Mouse (Mus musculus) CH12.LX (cell line): Measurements from ENCODE around the gene Gpr137b. TPM values are rescaled to one million over a fixed set of nuclear protein-coding genes. Genes with fewer than 3 reads are reported as not detected.
A peak's percentile ranks its signal among the peaks of the same experiment; 100 is the strongest.
"Not testable (repeated sequence)": the region's sequence is repeated elsewhere in the genome, so short reads cannot be mapped to it uniquely, and the experiment has no call there.

Experiments
- DNase-seq: peaks from one replicate; pipeline ENCODE4 v3.0.0-alpha.2; 2013; ENCODE audit errors: extremely low read depth
- H3K27ac ChIP-seq: 2 replicates; pipeline ENCODE4 v1.5.1; 2012; ENCODE audit warnings: low read depth, mild to moderate bottlenecking, control low read depth, moderate library complexity; ENCODE audit not compliant: insufficient read depth
- H3K27me3 ChIP-seq: replicated peaks from 2 replicates; pipeline ENCODE3; 2012; ENCODE audit warnings: inconsistent platforms
- H3K36me3 ChIP-seq, 2 experiments: replicated peaks in 1 of 2; 2 replicates each; pipeline versions ENCODE3 to v1.6.1; 2012; ENCODE audit warnings: inconsistent platforms in 1 of 2, low read length in 1 of 2, mild to moderate bottlenecking in 1 of 2, mixed read lengths in 1 of 2, moderate library complexity in 1 of 2; ENCODE audit not compliant: control insufficient read depth in 1 of 2, insufficient read depth in 1 of 2
- H3K4me1 ChIP-seq, 2 experiments: 2 replicates each; pipeline ENCODE4 v1.6.1; 2012; ENCODE audit warnings: inconsistent platforms in 1 of 2, moderate library complexity in 1 of 2; ENCODE audit not compliant: insufficient read depth in 2 of 2, control insufficient read depth in 1 of 2
- H3K4me2 ChIP-seq: 2 replicates; pipeline ENCODE4 v1.6.1; 2012; ENCODE audit warnings: low read depth, mild to moderate bottlenecking, control low read depth; ENCODE audit not compliant: poor library complexity, insufficient read depth, severe bottlenecking
- H3K4me3 ChIP-seq, 3 experiments: fragments of 150-350 bp in 1 of 3; sonication (generic) in 1 of 3; replicated peaks in 1 of 3; 2 replicates each; pipeline versions ENCODE3 to v1.5.1; 2011 to 2012; ENCODE audit warnings: low read depth in 2 of 3, low read length in 2 of 3, mild to moderate bottlenecking in 2 of 3, moderate library complexity in 2 of 3, control low read depth in 1 of 3, improper control_type of control experiment in 1 of 3, inconsistent platforms in 1 of 3, mixed read lengths in 1 of 3; ENCODE audit not compliant: poor library complexity in 1 of 3
- H3K79me2 ChIP-seq: replicated peaks from 2 replicates; pipeline ENCODE4 v1.6.1; 2012; ENCODE audit warnings: mild to moderate bottlenecking, moderate library complexity; ENCODE audit not compliant: control insufficient read depth, poor library complexity, insufficient read depth, severe bottlenecking; ENCODE audit errors: extremely low read depth
- H3K9ac ChIP-seq: 2 replicates; pipeline ENCODE4 v1.6.1; 2012; ENCODE audit warnings: low read depth, mild to moderate bottlenecking, control low read depth, moderate library complexity; ENCODE audit not compliant: insufficient read depth
- H3K9me3 ChIP-seq: replicated peaks from 2 replicates; pipeline ENCODE3; 2012; ENCODE audit warnings: low read length, inconsistent platforms, mixed read lengths
- CTCF ChIP-seq, 2 experiments: IDR thresholded peaks in 1 of 2; conservative IDR thresholded peaks in 1 of 2; 2 replicates each; pipeline ENCODE4 v1.5.1; 2011 to 2012; ENCODE audit warnings: low read depth in 2 of 2, low read length in 2 of 2, improper control_type of control experiment in 1 of 2, inconsistent platforms in 1 of 2, mild to moderate bottlenecking in 1 of 2, moderate library complexity in 1 of 2
- ELF1 ChIP-seq: IDR thresholded peaks from 2 replicates; pipeline ENCODE4 v1.6.1; 2014; ENCODE audit warnings: low read depth, mild to moderate bottlenecking, inconsistent platforms, low read length, improper control_type of control experiment
- RAD21 ChIP-seq: IDR thresholded peaks from 2 replicates; pipeline ENCODE4 v1.6.1; 2011; ENCODE audit warnings: low read depth, mild to moderate bottlenecking, low read length, improper control_type of control experiment, moderate library complexity
- SMC3 ChIP-seq: IDR thresholded peaks from 2 replicates; pipeline ENCODE4 v1.6.1; 2011; ENCODE audit warnings: low read depth, low read length, improper control_type of control experiment
- ZC3H11A ChIP-seq: IDR thresholded peaks from 2 replicates; pipeline ENCODE4 v1.6.1; 2012; ENCODE audit warnings: low read depth, mild to moderate bottlenecking, inconsistent platforms, low read length, improper control_type of control experiment
- dilution Hi-C: fragments of 300-500 bp; cut with MboI; formaldehyde crosslinking; loops from 2 replicates; pipeline ENCODE4 v1.14.3; 2020; ENCODE audit warnings: low sequenced_read_pairs; ENCODE audit not compliant: extremely low pct_unique_long_range_greater_than_20kb, extremely low pct_ligation_motif_present
- in situ Hi-C: fragments of 300-500 bp; cut with MboI; formaldehyde crosslinking; loops from 3 replicates; pipeline ENCODE4 v1.14.3; 2019; ENCODE audit warnings: low sequenced_read_pairs, low pct_ligation_motif_present, low pct_unique_long_range_greater_than_20kb, mixed read lengths
- polyA plus RNA-seq: library from polyadenylated mRNA; unstranded; fragments of >175 nt; gene quantifications from 2 replicates; pipeline ENCODE4 v1.2.1, GENCODE M21; 2012; ENCODE audit warnings: low read depth; ENCODE audit not compliant: insufficient read length
- total RNA-seq, 2 experiments: library from RNA; depleted of rRNA; stranded (reverse); fragments of 300-350 nt in 1 of 2; fragments of >200 nt in 1 of 2; gene quantifications; 2 replicates each; pipeline ENCODE4 v1.2.3; 2012 to 2014

Gpr137b gene
- total and polyA plus RNA-seq, 3 experiments: 7.7 to 28.8 (median 10.0) TPM

GRCm38 (mm10) chr13:13418859-13419258, 25.0 kb upstream of the Gpr137b start:
- dilution Hi-C loops, DNase-seq, H3K9me3 ChIP-seq, H3K27me3 ChIP-seq: not testable (repeated sequence)
- in situ Hi-C loops: loop anchor here (25.0 kb wide), 1 partner anchor 182 kb away; no protein-coding TSS in a partner anchor
- TF ChIP-seq CTCF (conservative IDR thresholded peaks at IDR 0.05 in 1 of 2, IDR thresholded peaks at IDR 0.05 in 1 of 2; ENCODE audit: low read depth in 2 of 2, low read length in 2 of 2): 0 out of 4 replicates have a peak, but pooled peaks of 1 of the 2 experiments have one; percentile 4
- TF ChIP-seq, all 38 proteins: peak for 1; not testable (repeated sequence) for 37
- not testable (repeated sequence) for H3K4me1 ChIP-seq, H3K4me3 ChIP-seq, H3K4me2 ChIP-seq, H3K27ac ChIP-seq, H3K36me3 ChIP-seq, H3K9ac ChIP-seq, H3K79me2 ChIP-seq

GRCm38 (mm10) chr13:13416007-13416337, 22.2 kb upstream of the Gpr137b start:
- H3K4me1 ChIP-seq, H3K4me2 ChIP-seq, dilution Hi-C loops, H3K27ac ChIP-seq, H3K4me3 ChIP-seq, H3K27me3 ChIP-seq, H3K9me3 ChIP-seq, H3K79me2 ChIP-seq, H3K36me3 ChIP-seq, H3K9ac ChIP-seq, DNase-seq: not testable (repeated sequence)
- in situ Hi-C loops: loop anchor here (25.0 kb wide), 1 partner anchor 179 kb away; no protein-coding TSS in a partner anchor

- H3K4me1 ChIP-seq, H3K79me2 ChIP-seq, H3K4me2 ChIP-seq, H3K36me3 ChIP-seq, dilution Hi-C loops, H3K27me3 ChIP-seq, H3K9ac ChIP-seq, H3K27ac ChIP-seq, H3K9me3 ChIP-seq, H3K4me3 ChIP-seq: not testable (repeated sequence)
- DNase-seq: peak; percentile 51
- in situ Hi-C loops: loop anchor here (25.0 kb wide), 1 partner anchor 178 kb away; no protein-coding TSS in a partner anchor
- TF ChIP-seq ZC3H11A: peak; percentile 31; the same call in 1 of the 2 replicates
- TF ChIP-seq SMC3: peak; percentile 68
- peak in 1 of 2 experiments; percentile 64; a peak in 2 of 4 replicates for TF ChIP-seq CTCF (conservative IDR thresholded peaks at IDR 0.05 in 1 of 2, IDR thresholded peaks at IDR 0.05 in 1 of 2; ENCODE audit: low read depth in 2 of 2, low read length in 2 of 2)
- peak; percentile 63 for TF ChIP-seq RAD21
- TF ChIP-seq ELF1: peak; percentile 40; the same call in 1 of the 2 replicates
- TF ChIP-seq, all 38 proteins: peak for 5; not testable (repeated sequence) for 33
Observed at GRCm38 (mm10) chr13:13415120-13416006, 21.5 kb upstream of the Gpr137b start.
